In the genomic region with DNA sequence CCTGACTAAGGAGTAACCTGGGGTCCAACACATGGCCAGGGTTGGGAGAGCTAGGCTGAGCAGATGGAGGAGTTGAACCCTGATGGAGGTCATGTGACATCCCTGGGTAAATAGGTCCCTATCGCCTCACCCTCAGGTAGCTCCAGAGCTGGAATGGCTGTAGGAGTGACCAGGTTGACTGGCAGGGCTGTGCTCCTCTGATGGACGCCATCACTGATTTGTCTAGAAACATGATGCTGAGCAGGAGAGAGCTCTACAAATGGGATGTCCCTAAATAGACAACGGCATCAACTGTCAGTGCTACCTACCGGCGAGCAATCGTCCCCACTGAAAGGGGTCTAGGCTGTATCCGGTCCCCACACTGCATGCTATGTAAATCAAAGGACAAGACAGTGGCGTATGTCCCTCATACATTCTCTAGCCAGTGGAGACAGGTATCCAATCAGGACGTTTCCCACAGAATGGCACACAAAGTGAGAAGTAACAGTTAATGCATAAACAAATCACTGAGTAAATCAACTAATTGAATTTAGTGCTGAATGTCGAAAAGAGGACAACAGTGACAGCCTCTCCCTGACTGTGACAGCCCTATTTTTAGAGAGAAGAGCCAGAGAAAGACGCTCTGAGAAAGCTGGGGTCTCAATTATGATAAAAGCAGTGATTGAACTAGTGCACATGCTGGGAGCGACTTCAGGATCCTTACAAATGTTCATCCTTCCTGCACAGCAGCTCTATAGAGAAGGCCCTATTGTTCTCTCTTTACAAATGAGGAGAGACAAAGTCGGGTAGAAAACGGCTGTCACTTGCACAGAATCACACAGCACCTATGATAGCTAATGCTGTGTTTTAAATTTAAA, we compare ENCODE assay signal across 36 mouse cellular contexts. TPM values are rescaled to one million over a fixed set of nuclear protein-coding genes. Genes with fewer than 3 reads are reported as not detected.
A peak's percentile ranks its signal among the peaks of the same experiment; 100 is the strongest.
DNase-seq lines count a peak whose midpoint lies in the region; ATAC-seq and TF ChIP-seq lines count a peak whose summit lies in the region.
"Had no signal": no experiment of that assay in that cellular context is flagged by ENCODE, and none has a peak within 500 bp of the region (broad histone marks: within the 10 kb centered on the region; RNA-seq: fewer than 3 reads in every experiment).

No protein-coding gene starts in this region.

- 0 out of 2 replicates have a peak, but pooled peaks cover 2% of the 10 kb centered on the region for H3K4me1 ChIP-seq in forebrain, embryonic 15.5 days
- H3K4me1 ChIP-seq in midbrain, embryonic 16.5 days (ENCODE audit: control insufficient read depth, insufficient read depth, low read length), result peaks cover 7% of the 10 kb centered on the region; the same call in 1 of the 2 replicates
- H3K4me1 ChIP-seq: embryonic facial prominence, embryonic 12.5 days had no signal

- TF ChIP-seq POLR2A in brain, embryonic 14.5 days (IDR thresholded peaks at IDR 0.05; ENCODE audit: borderline replicate concordance, extremely low read depth, insufficient read depth, insufficient read length, poor library complexity, severe bottlenecking), result no peak

- intact Hi-C loops in heart, postnatal 14 days (cut with DNase I), result no loop called here

- no peaks in the 10 kb centered on the region for H3K27me3 ChIP-seq in forebrain, embryonic 15.5 days
- no peaks in the 10 kb centered on the region for H3K27me3 ChIP-seq in midbrain, embryonic 16.5 days (ENCODE audit: control insufficient read depth, insufficient read depth, low read depth, low read length)
- H3K27me3 ChIP-seq: embryonic facial prominence, embryonic 12.5 days; Patski had no signal

- WGBS in forebrain, embryonic 15.5 days, result 44% methylated on average over 14 of the region's 14 CpGs
- 46% methylated on average over 14 of the region's 14 CpGs for WGBS in midbrain, embryonic 16.5 days

- H3K9ac ChIP-seq in forebrain, embryonic 15.5 days (replicated peaks), result no peak overlapping the region
- no peak overlapping the region for H3K9ac ChIP-seq in midbrain, embryonic 16.5 days (ENCODE audit: low read depth, low read length)
- H3K9ac ChIP-seq: embryonic facial prominence, embryonic 12.5 days; hindbrain, embryonic 14.5 days; liver, embryonic 12.5 days; liver, postnatal 0 days had no signal

- peak; percentile 76 for ATAC-seq in forebrain, embryonic 15.5 days (replicated peaks)
- peak; percentile 72 for ATAC-seq in midbrain, embryonic 16.5 days
- ATAC-seq: intestine, postnatal 0 days; liver, embryonic 12.5 days; liver, postnatal 0 days; Patski had no signal

- peak overlapping the region; percentile 72 for H3K27ac ChIP-seq in forebrain, embryonic 15.5 days (replicated peaks)
- peak overlapping the region; percentile 63 for H3K27ac ChIP-seq in midbrain, embryonic 16.5 days (ENCODE audit: low read length)
- H3K27ac ChIP-seq: embryonic facial prominence, embryonic 12.5 days; hindbrain, embryonic 14.5 days; liver, embryonic 12.5 days had no signal

- no peaks in the 10 kb centered on the region for H3K36me3 ChIP-seq in forebrain, embryonic 15.5 days
- no peaks in the 10 kb centered on the region for H3K36me3 ChIP-seq in midbrain, embryonic 16.5 days (ENCODE audit: control insufficient read depth, insufficient read depth, low read length)
- H3K36me3 ChIP-seq: embryonic facial prominence, embryonic 12.5 days; liver, embryonic 12.5 days had no signal

- TF ChIP-seq CTCF in brain, embryonic 14.5 days (IDR thresholded peaks at IDR 0.05; ENCODE audit: borderline replicate concordance, extremely low read depth, insufficient read depth, insufficient read length), result no peak

- H3K4me3 ChIP-seq in forebrain, embryonic 15.5 days, result no peak overlapping the region
- H3K4me3 ChIP-seq in midbrain, embryonic 16.5 days (ENCODE audit: low read depth, low read length), result no peak overlapping the region
- H3K4me3 ChIP-seq: embryonic facial prominence, embryonic 12.5 days; liver, embryonic 12.5 days had no signal

- no peak overlapping the region for H3K4me2 ChIP-seq in forebrain, embryonic 15.5 days (replicated peaks)
- H3K4me2 ChIP-seq in midbrain, embryonic 16.5 days (ENCODE audit: low read length), result no peak overlapping the region
- H3K4me2 ChIP-seq: embryonic facial prominence, embryonic 12.5 days; heart, embryonic 11.5 days; hindbrain, embryonic 14.5 days; liver, embryonic 12.5 days had no signal

- H3K9me3 ChIP-seq in forebrain, embryonic 15.5 days, result no peaks in the 10 kb centered on the region
- no peaks in the 10 kb centered on the region for H3K9me3 ChIP-seq in midbrain, embryonic 16.5 days (replicated peaks; ENCODE audit: control insufficient read depth, low read length, poor library complexity, severe bottlenecking)
- H3K9me3 ChIP-seq: embryonic facial prominence, embryonic 12.5 days; liver, embryonic 12.5 days had no signal

- peak; percentile 85 for DNase-seq in heart, adult 11 months
- no peak for DNase-seq in heart, postnatal 14 days
- DNase-seq in brain, embryonic 14.5 days (ENCODE audit: low read depth), result peak; percentile 64
- no peak for DNase-seq in adipocyte (ENCODE audit: low spot score)
- DNase-seq in gastrocnemius, postnatal 10 days, result no peak
- DNase-seq: adrenal gland, postnatal 14 days; cerebellum, adult 11-12 months; cerebellum, adult 9-11 months; embryo, embryonic 11 days; gastrocnemius, postnatal 25 days; heart, adult 18-20 months; heart, postnatal 4 days; kidney, postnatal 25 days; liver, postnatal 0 days; lung, postnatal 36 days; spleen, adult 18-20 months; thymus, adult 18-20 months; thymus, postnatal 25 days had no signal

RNA-seq across cellular contexts. Expression of gene Snrpb, which starts 21.7 kb away (rescaled TPM):
- 100 to 1,000 TPM; 141 to 159 TPM for total RNA-seq in heart, postnatal 14 days (2021)
- 268 and 420 TPM in 2 replicates for polyA plus RNA-seq in brain, embryonic 14.5 days (2012; rRNA removed)
- polyA plus RNA-seq in forebrain, embryonic 15.5 days (2015; fragmentation: Nextera tagmentation; extraction: Ambion mirVana), result 458 and 483 TPM in 2 replicates
- 286 and 305 TPM in 2 replicates for polyA plus RNA-seq in midbrain, embryonic 16.5 days (2015; fragmentation: Nextera tagmentation; extraction: Ambion mirVana)
- 100 to 1,000 TPM; 155 to 170 TPM for total RNA-seq in gastrocnemius, postnatal 10 days (2021)

RNA-seq across cellular contexts. Expression of gene Tmc2, which starts 37.5 kb away (rescaled TPM):
- not detected for total RNA-seq in heart, postnatal 14 days (2021)
- polyA plus RNA-seq in brain, embryonic 14.5 days (2012; rRNA removed), result 0.05 TPM in 1 of 2 replicates, not detected in the other
- not detected in 2 replicates for polyA plus RNA-seq in forebrain, embryonic 15.5 days (2015; fragmentation: Nextera tagmentation; extraction: Ambion mirVana)
- polyA plus RNA-seq in midbrain, embryonic 16.5 days (2015; fragmentation: Nextera tagmentation; extraction: Ambion mirVana), result not detected in 2 replicates
- total RNA-seq in gastrocnemius, postnatal 10 days (2021), result not detected
- total RNA-seq: adrenal gland, postnatal 14 days; gastrocnemius, postnatal 25 days; heart, adult 18-20 months; heart, postnatal 4 days; layer of hippocampus, postnatal 10 days; left cerebral cortex, adult 8-10 months; left cerebral cortex, postnatal 36 days; megakaryocyte, adult 5-6 weeks; MEL; monocyte, adult 5-6 weeks had no signal
- polyA plus RNA-seq: embryonic facial prominence, embryonic 12.5 days; heart, embryonic 11.5 days; heart, embryonic 16.5 days; hindbrain, embryonic 14.5 days; intestine, postnatal 0 days; kidney, embryonic 14.5 days; liver, embryonic 12.5 days; liver, postnatal 0 days; lung, embryonic 16.5 days; Patski; stomach, embryonic 16.5 days had no signal

RNA-seq across cellular contexts. Expression of gene Tgm6, which starts 45.2 kb away (rescaled TPM):
- not detected for total RNA-seq in heart, postnatal 14 days (2021)
- polyA plus RNA-seq in brain, embryonic 14.5 days (2012; rRNA removed), result 0.18 and 0.23 TPM in 2 replicates
- 0.09 and 0.26 TPM in 2 replicates for polyA plus RNA-seq in forebrain, embryonic 15.5 days (2015; fragmentation: Nextera tagmentation; extraction: Ambion mirVana)
- 0.65 and 0.75 TPM in 2 replicates for polyA plus RNA-seq in midbrain, embryonic 16.5 days (2015; fragmentation: Nextera tagmentation; extraction: Ambion mirVana)
- not detected for total RNA-seq in gastrocnemius, postnatal 10 days (2021)
- total RNA-seq: adrenal gland, postnatal 14 days; gastrocnemius, postnatal 25 days; heart, adult 18-20 months; heart, postnatal 4 days; megakaryocyte, adult 5-6 weeks; MEL; monocyte, adult 5-6 weeks had no signal
- polyA plus RNA-seq: embryonic facial prominence, embryonic 12.5 days; heart, embryonic 11.5 days; heart, embryonic 16.5 days; intestine, postnatal 0 days; kidney, embryonic 14.5 days; liver, embryonic 12.5 days; liver, postnatal 0 days; lung, embryonic 16.5 days; Patski; stomach, embryonic 16.5 days had no signal

Comparison
In these comparisons a context has a peak if more than half of its experiments do, and no peak if none do; other contexts are left out.
1. DNase-seq: peak in heart, adult 11 months (single experiment) and brain, embryonic 14.5 days (single experiment); none in heart, postnatal 14 days (0 of 2), adipocyte (single experiment) and gastrocnemius, postnatal 10 days (single experiment).